Mouse (Mus musculus) regulatory T cell (primary cell): ENCODE measurements around the gene 3110082I17Rik.

ENCODE experiments used
- in situ Hi-C: fragments of 300-600 bp; cut with MboI, MseI; formaldehyde crosslinking; loops from one replicate; pipeline ENCODE4 v1.15.1; 2025; ENCODE audit warnings: high pct_unique_total_duplicates

Gene 3110082I17Rik

DNA sequence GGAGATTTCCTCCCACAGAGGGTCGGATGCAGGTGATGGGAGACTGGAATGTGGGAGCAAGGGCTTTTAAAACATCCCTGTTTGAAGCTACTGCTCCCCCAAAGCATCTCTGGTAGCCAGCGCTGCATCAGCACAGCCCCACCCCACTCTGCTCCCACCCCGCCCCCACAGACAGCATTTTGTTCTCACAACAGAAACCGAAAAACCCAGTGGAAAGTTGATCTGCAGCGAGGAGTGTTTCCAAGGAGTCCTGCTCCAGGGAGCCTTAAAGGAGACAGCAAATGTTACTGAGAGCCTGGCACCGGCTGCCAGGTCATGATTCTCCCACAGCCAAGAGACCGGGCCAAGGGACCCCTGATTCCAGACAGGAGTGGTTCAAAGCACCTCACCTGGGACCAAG, 129.6 kb downstream of the 3110082I17Rik start:
- in situ Hi-C loops: loop anchor here (5.0 kb wide), 1 partner anchor 38 kb away; no protein-coding TSS in a partner anchor

DNA sequence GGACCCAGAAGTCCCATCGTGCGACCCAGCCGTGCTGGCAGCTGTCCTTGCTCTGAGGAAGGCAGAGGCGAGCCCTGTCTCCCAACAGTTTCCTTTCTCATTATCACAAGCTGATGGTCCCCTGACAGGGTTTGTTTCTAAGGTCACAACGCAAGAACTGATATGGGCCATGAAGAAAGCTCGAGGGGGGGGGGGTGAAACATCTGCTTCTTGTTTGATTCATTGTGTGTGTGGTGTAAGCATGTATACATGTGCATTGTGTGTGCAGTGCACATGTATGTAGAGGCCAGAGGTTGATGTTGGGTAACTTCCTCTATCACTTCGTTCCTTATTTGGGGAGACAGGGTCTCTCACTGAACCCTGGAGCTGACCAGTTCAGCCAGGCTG, 132.7 kb downstream of the 3110082I17Rik start:
- in situ Hi-C loops: no loop called here

DNA sequence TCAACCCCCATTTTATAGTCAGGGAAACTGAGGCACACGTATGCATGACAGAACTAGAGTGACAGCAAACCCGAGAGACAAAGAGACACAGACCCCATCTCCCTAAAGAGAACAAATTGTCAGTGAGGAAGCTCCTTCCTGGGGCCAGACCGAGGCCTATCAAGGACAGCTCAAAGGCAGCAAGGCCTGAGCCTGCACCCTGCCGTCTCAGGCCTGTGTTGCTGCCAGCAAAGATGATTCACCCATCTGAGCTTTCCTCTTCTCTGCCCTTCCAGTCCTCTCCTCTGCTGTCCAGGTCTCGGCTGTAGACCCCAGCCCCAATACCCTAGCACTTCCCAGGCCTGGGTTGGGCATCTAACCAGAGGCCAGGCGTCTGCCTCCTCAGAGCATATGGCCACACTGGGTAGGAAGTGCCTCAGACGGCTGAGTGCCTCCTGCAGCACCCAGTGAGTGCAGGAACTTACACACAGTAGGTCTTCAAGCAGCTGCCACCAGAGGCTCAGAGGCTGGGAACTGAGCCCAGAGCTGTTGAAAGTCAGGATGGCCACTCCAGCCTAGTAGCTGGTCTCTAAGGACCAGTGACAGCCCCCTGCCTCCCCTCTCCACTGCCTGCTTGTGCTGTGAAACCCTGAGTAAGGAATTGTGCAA, 133.2 kb downstream of the 3110082I17Rik start:
- in situ Hi-C loops: no loop called here

DNA sequence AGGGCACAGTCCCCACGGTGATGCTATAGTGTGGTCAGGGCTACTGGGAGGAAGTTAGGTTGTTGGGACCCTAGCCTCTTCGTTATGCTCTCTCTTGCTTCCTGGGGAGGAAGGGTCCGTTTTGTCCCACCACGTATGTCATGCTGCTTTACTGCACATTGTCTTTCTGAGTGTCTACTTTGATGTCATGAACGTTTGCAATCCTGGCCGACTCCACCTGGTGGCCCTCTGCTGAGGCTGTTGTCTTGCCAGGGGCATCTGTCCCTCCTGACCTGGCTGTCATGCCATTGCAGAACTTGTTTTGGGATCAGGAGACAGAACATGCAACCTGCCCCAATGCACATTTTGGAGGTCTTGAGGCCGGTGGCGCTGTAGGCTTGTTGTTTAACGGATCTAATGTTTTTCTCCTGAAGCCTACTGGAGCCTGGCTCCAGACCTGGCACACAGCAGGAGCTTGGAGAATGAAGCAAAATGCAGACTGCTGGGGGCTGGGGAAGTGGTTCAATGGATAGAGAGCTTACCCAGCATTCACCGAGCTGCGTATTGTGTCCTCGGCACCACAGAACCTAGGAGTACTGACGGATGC, 134.1 kb downstream of the 3110082I17Rik start:
- in situ Hi-C loops: no loop called here

DNA sequence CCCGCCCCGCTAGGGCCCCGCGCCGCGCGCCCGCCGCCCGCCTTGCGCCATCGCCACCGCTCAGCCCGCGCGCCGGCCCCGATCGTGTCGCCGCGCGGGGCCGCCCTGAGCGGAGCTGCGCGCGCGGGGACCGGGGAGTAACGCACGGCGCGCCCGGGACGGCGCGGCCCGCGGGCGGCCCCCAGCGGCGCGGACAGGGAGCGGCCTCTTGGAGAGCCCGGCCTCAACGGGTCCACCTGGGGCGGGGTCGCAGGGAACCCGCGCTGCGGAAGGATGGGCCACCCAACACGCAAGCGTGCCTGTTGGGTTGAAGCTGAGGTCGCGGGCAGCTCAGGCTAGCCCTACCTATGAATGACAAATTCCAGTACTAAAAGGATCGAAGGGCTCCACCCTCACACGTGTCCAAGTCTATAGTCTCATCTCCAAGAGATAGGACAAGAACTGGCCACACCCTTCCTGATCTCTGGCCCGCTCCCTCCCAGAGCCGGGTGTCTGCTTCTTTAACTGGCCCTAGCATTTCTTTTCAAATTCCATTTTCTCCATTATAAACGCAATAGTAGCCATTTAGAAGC, 134.8 kb downstream of the 3110082I17Rik start, which contains the start of gene Adap1:
TSS of gene Adap1 (minus strand) at position 228 of the 572 bp plus-strand sequence.
- in situ Hi-C loops: no loop called here

DNA sequence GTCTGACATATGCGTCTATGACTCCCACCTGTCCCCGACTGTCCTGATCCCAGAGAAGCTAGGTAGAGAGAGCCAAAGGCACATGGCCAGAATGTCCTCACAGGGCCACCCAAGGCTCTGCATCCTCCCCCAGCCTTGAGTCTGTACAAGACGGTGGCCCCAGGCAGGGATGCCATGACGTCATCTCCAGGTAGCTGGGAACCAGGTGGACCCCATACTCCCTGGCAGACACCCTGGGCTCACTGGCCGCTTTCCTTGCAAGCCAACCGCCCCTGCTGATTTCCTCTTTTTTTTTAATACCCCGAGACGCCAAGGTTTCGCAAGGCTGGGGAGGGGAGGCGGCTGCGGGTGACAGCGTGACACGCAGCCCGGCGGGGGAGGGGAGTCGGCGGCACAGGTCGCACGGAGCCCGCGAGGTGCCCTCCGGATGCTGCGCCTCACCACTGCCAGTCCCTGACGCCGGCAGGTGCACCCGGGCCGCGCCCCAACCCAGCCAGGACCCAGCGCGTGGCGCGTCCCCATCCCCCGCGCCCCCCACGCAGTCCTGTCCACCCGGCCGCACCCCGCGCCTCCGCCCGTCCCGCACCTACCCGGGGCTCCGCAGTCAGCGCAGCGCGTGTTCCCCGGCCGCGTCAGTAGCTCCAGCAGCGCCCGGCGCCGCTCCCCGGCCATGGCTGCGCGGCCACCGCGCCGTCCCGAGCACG, 135.5 kb downstream of the 3110082I17Rik start:
- in situ Hi-C loops: no loop called here

DNA sequence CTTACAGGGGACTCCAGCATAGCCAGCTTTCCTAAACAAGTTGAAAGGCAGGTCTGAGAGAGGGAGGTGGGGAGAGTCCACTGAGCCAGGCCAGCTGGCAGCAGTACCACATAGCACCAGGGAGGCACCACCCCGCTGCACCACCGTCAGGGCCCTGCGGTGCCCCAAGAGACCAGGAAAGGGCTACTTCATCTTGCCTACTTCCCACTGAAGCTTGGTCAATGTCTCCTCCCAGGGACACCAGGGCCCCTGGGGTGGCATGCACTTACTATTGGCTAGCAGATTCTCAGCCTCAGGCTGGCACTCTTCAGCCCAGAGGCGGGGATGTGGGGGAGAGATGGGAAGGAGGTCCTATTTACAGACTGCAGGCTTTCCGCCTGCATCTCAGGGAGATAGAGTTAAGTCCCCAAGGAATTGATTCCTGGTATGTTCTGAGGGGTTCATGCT, 136.3 kb downstream of the 3110082I17Rik start:
- in situ Hi-C loops: no loop called here

DNA sequence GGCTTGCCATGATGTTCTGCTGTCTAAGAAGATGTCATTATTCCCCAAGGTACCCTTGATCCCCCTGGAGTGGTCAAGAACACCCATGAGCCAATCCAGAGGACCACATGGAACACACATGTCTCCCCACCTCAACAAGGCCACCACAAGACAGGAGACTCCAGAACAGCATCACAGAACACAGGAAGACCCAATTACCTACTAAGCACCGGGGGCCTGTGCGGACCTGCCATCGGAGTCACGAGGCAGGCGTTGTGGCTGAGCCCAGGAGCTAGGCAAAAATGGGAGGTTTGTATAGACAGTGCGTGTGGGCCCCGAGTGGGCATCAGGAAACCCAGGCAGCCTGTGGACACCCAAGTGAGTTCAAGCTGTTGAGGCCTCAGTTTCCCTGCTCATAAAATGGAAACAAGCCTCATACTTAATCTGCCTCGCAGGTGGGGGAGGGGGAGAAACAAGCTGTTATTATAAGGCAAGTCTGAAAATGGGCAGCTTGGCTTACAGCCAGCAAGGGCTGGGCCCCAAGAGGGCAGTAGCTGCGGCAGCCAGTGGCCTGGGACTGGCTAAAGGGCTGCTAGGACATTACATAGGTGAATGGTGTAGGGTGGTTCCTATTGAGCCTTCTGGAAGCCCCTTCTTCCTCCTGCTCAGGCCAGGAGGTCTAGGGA, 136.9 kb downstream of the 3110082I17Rik start:
- in situ Hi-C loops: no loop called here

DNA sequence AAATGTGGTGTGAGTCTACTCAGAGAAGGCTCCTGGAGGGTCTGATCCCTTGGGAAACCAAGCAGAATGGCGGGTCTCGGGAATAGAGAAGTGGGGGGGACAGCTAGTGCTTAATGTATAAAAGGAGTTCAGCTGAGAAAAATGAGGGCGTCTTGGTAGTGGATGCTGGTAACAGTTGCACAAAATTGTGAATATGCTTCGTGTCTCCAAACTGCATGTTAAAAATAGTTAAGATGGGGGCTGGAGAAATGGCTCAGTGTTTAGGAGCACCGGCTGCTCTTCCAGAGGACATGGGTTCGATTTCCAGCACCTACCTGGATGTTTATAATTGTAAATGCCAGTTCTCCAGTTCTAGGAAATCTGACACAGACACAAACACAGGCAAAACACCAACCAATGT, 139.0 kb downstream of the 3110082I17Rik start:
- in situ Hi-C loops: no loop called here

DNA sequence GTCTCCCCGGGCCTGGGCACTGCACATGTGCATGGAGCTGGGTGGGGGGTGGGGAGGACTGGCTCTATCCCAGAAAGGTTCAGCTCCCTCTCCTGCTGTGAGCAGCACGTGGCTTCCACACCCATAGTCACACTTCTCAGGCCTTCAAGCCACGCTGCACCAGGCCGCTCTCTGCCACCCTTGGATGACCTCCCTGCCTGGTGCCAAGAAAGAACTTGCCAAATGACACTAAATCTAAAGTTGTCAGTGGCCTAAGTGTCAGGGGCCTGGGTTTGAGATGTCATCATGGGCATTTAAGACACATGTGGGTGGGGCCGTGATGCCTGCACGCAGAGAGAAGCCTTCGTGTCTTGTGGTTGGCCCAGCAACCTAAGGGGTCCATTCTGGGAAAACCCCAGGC, 139.9 kb downstream of the 3110082I17Rik start:
- in situ Hi-C loops: no loop called here

DNA sequence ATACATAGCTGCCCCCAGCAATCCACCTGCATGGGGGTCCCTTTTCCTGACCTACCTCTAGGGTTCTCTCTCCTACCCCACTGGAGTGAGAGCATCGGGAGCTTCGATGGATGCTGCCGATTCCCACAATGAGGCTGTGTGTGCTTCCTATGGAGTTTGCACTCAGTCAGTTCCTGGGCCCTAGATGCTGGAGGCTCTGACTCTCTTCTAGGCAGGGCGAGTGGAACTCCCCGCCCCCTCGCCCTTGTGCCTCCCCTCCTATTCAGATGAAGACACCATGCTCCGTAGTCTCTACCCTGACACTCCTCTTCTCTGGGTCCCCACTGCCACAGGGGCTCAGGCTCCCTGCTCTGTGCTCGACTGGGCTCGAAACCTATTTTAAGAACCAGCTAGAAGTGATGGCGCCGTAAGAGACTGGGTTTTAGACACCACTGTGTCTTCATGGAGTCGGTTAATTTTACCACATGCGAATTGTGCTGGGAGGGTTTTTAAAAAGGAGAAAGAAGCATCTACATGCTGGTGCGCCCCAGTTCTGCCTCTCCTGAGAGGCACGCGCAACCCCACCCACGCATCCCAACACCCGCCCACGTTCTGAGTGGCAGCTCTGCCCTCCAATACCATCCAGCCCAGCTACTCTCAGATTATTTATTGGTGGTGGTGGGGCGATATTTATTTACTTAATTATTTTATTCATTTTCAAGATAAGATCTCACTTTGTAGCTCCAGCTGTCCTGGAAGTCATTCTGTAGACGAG, 142.4 kb downstream of the 3110082I17Rik start:
- in situ Hi-C loops: no loop called here

DNA sequence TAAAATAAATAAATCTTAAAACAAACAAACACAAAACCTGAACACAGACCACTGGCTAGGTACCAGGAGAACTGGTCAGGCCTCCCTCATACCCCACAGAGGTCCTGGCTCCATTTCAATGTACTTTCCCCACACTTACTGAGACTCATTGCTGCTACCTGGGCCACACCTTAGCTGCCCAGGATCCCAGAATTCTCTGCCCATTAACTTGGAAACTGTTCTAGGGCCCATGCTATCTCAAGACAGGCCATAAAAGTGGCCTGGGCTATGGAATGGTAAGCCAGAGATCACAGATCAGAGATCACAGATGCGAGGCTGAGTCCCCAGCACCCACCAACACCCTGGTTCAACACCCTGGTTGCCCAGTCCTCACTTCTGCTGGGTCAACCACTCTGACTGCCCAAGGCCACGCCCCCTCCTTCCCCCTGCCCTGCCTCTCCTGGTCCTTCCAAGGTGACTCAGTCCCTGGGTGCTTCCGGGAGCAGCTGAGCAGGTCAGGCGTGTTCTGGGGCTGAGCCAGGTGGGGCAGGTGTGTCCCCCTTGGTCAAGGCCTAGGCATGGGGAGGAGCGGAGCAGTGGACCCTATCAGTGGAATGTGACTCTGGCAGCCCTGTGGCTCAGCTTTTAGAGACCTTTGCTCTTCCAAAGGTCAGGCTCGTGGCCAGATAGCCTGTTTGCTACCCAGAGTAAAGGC, 143.2 kb downstream of the 3110082I17Rik start:
- in situ Hi-C loops: no loop called here

DNA sequence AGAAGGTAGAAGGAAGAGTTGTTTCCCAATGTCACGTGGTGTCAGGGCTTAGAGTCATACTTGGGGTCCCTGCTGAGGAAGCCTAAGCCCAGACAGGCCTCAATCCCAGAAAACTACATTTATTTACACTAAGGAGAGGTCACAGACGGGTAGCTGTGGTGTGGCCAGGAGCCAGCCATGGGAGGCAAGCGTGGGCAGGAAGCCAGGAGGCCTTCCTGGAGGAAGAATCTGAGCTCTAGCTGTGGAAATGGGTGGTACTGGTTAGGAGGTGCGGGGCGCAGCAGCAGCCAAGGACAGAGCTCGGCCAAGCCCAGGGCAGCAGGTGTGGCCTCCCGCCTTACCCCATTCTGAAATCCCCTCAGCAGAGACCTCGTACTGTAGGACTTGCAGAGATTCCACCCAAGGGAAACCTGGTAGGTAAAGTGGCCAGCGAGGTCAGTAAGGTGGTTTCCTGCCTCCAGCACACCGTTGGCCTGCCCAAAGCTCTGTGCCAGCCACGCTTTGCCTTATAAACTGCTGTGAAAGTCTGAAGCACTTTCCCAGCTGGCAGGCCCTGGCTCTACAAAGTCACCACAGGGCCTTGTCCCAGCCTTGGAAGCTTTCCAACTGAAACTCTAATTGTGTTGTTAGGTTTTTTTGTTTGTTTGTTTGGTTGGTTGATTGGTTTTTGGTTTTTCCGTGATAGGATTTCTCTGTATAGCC, 145.2 kb downstream of the 3110082I17Rik start:
- in situ Hi-C loops: no loop called here

DNA sequence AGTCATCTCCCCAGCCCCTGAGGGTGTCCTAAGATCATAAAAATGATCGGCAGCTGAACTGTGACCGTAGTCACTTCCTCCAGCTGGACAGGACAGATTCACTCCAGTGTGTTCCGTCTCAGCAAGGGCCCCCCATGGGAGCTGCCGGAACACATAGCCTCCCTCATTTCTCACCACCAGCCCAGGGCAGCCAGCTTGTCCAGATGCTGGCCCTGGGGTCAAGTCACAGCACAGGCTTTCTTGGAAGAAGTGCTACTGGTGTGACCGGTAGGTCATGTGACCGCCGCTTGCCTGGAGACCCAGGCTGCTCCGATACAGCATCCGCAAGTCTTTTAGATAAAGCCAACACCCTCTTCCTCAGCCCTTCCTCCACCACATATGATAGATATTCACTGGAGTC, 146.8 kb downstream of the 3110082I17Rik start:
- in situ Hi-C loops: no loop called here

DNA sequence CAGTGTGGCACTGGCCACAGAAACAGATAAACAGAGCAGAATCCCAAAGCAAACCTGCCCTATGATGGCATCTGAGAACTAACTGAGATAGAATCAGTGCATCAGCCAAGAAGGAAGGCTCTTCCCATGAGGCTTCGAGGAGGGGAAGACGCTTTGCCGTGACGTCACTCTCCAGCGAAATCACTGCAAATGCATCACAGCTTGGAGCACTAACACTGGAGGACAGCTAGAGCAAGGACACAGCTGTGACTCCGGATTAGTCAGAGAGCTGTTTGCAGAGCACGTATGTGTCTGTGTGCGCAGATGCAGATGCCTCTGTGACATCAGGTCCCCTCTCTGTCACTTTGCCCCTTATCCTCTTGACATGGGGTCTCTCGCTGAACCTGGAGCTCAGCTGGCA, 148.5 kb downstream of the 3110082I17Rik start:
- in situ Hi-C loops: no loop called here

DNA sequence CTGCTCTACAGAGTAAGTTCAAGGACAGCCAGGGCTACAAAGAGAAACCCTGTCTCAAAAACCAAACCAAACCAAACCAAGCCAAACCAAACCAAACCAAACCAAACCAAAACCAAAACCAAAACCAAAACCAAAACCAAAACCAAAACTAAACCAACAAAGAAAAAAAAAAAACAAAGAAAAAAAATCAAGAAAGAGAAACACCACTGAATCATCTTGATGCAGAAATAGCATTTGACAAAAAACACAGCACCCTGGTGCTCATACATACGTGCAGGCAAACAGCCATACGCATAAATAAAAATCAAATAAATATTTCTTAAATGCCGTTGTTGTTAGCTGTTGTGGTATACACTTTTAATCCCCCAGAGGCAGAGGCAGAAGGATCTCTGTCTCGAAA, 149.8 kb downstream of the 3110082I17Rik start:
- in situ Hi-C loops: no loop called here

DNA sequence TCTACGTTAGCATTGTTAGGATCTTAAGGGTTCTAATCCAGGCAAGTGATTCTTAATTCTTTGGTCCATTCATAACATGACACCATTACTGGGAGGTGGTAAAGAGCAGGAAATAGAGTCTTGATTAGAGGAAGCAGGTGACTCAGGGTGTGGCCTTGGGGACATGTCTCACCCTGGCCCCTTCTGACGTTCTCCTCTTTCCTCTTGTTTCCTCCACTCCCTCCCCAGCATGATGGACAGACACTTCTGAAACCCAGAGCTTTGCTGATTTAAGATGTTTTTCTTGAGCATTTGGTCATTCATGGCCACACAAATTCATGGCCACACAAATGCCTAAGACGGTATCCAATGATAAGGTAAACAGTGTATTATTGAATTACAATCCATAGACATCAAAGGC, 150.4 kb downstream of the 3110082I17Rik start:
- in situ Hi-C loops: no loop called here
